ENCODE assay signal across 8 mouse cellular contexts in genomic region chr10:21055254-21055885, GRCm38 (mm10).
DNase-seq lines count a peak whose midpoint lies in the region; ATAC-seq and TF ChIP-seq lines count a peak whose summit lies in the region.

No protein-coding gene starts in this region.

- H3K9ac ChIP-seq in intestine, embryonic 16.5 days (ENCODE audit: low read depth, low read length), result no peak overlapping the region
- 0 out of 2 replicates have a peak overlapping the region, but pooled peaks have one; percentile 22 for H3K9ac ChIP-seq in neural tube, embryonic 13.5 days

- intact Hi-C loops in left cerebral cortex, adult 2 months (cut with DNase I), result no loop called here

- no peak for TF ChIP-seq POLR2A in spleen, adult 2 months (IDR thresholded peaks at IDR 0.05; ENCODE audit: low read depth, low read length)

- H3K4me3 ChIP-seq in spleen, adult 2 months (ENCODE audit: extremely low read depth, insufficient read depth, insufficient read length), result peak overlapping the region; percentile 35
- H3K4me3 ChIP-seq in intestine, embryonic 16.5 days (ENCODE audit: low read length), result no peak overlapping the region
- no peak overlapping the region for H3K4me3 ChIP-seq in neural tube, embryonic 13.5 days
- no peak overlapping the region for H3K4me3 ChIP-seq in left cerebral cortex, adult 2 months

- DNase-seq in cerebellum, adult 8-10 months, result peak; percentile 5
- DNase-seq in cerebellum, postnatal 4 days (ENCODE audit: low spot score in 2 of 2), result no peak
- no peak for DNase-seq in spleen, adult 2 months (ENCODE audit: low read depth in 1 of 2, low spot score in 2 of 2)
- DNase-seq in spleen, postnatal 14 days (ENCODE audit: low spot score in 2 of 2), result no peak
- DNase-seq in left cerebral cortex, adult 2 months (ENCODE audit: extremely low spot score in 1 of 2, low spot score in 2 of 2), result no peak
- DNase-seq in frontal cortex, postnatal 10 days (ENCODE audit: low spot score in 2 of 2), result no peak

- no peak for TF ChIP-seq CTCF in spleen, adult 2 months (IDR thresholded peaks at IDR 0.05; ENCODE audit: extremely low read depth, insufficient read depth, insufficient read length, insufficient replicate concordance)
- no peak for TF ChIP-seq CTCF in left cerebral cortex, adult 2 months (IDR thresholded peaks at IDR 0.05)

- no peaks in the 10 kb centered on the region for H3K36me3 ChIP-seq in spleen, adult 2 months (ENCODE audit: control insufficient read depth, insufficient read depth, low read length)
- H3K36me3 ChIP-seq in intestine, embryonic 16.5 days (ENCODE audit: control insufficient read depth, insufficient read depth, low read length), result no peaks in the 10 kb centered on the region
- peaks cover 16% of the 10 kb centered on the region for H3K36me3 ChIP-seq in neural tube, embryonic 13.5 days

- peak; percentile 36; the same call in 1 of the 2 replicates for ATAC-seq in intestine, embryonic 16.5 days
- ATAC-seq in neural tube, embryonic 13.5 days (ENCODE audit: low read depth), result no peak

- H3K4me2 ChIP-seq in intestine, embryonic 16.5 days (ENCODE audit: low read depth, low read length), result peak overlapping the region; percentile 23; the same call in 1 of the 2 replicates
- peak overlapping the region; percentile 25 for H3K4me2 ChIP-seq in neural tube, embryonic 13.5 days

- WGBS in spleen, adult 2 months, result 47% methylated on average over 17 of the region's 17 CpGs
- WGBS in intestine, embryonic 16.5 days, result 38% methylated on average over 17 of the region's 17 CpGs
- 16% methylated on average over 17 of the region's 17 CpGs for WGBS in neural tube, embryonic 13.5 days

- no peak overlapping the region for H3K27ac ChIP-seq in spleen, adult 2 months (ENCODE audit: insufficient read depth, low read length)
- no peak overlapping the region for H3K27ac ChIP-seq in intestine, embryonic 16.5 days (ENCODE audit: low read length)
- H3K27ac ChIP-seq in neural tube, embryonic 13.5 days (replicated peaks), result no peak overlapping the region
- H3K27ac ChIP-seq in left cerebral cortex, adult 2 months, result no peak overlapping the region

- no peaks in the 10 kb centered on the region for H3K9me3 ChIP-seq in intestine, embryonic 16.5 days (ENCODE audit: control insufficient read depth, low read length)
- H3K9me3 ChIP-seq in neural tube, embryonic 13.5 days, result no peaks in the 10 kb centered on the region

- no peaks in the 10 kb centered on the region for H3K27me3 ChIP-seq in spleen, adult 2 months (ENCODE audit: control insufficient read depth, insufficient read depth, low read length)
- no peaks in the 10 kb centered on the region for H3K27me3 ChIP-seq in intestine, embryonic 16.5 days (replicated peaks; ENCODE audit: control insufficient read depth, insufficient read depth, low read length)
- peaks cover 10% of the 10 kb centered on the region; the same call in 1 of the 2 replicates for H3K27me3 ChIP-seq in neural tube, embryonic 13.5 days

- H3K4me1 ChIP-seq in spleen, adult 2 months (ENCODE audit: control insufficient read depth, insufficient read depth, insufficient read length), result peaks cover 5% of the 10 kb centered on the region; the same call in 1 of the 2 replicates
- peaks cover 6% of the 10 kb centered on the region; the same call in 1 of the 2 replicates for H3K4me1 ChIP-seq in intestine, embryonic 16.5 days (ENCODE audit: control insufficient read depth, insufficient read depth, low read length)
- peaks cover 10% of the 10 kb centered on the region for H3K4me1 ChIP-seq in neural tube, embryonic 13.5 days (replicated peaks)
